Mouse (Mus musculus) layer of hippocampus, adult 9-10 months (tissue): ENCODE measurements at regions not wholly inside any gene's neighbourhood (a gene's known extent, or its start where the extent isn't known, plus 50 kb on each side); places are given as distances from the start of the nearest gene placed in this dataset.
A peak's percentile ranks its signal among the peaks of the same experiment; 100 is the strongest.
"Not testable (repeated sequence)": the region's sequence is repeated elsewhere in the genome, so short reads cannot be mapped to it uniquely, and the experiment has no call there.

ENCODE experiments used
- DNase-seq: peaks from one replicate; pipeline ENCODE4 v3.0.0; 2022; ENCODE audit warnings: low spot score

GRCm38 (mm10) chr15:19778651-19779050 lies 670.4 kb upstream of the Cdh12 start:
- DNase-seq: no peak

GRCm38 (mm10) chr15:19783883-19784282 lies 665.2 kb upstream of the Cdh12 start:
- no peak for DNase-seq

GRCm38 (mm10) chr15:19806994-19807393 lies 642.1 kb upstream of the Cdh12 start:
- DNase-seq: peak; percentile 5

- DNase-seq: no peak
These were observed 635.4 kb upstream of the Cdh12 start for GRCm38 (mm10) chr15:19813647-19814046.

- not testable (repeated sequence) for DNase-seq
These were observed 592.0 kb upstream of the Cdh12 start for GRCm38 (mm10) chr15:19856892-19857655.

GRCm38 (mm10) chr15:19857656-19858006 lies 591.4 kb upstream of the Cdh12 start:
- DNase-seq: no peak

GRCm38 (mm10) chr15:19858668-19859067 lies 590.4 kb upstream of the Cdh12 start:
- DNase-seq: no peak

GRCm38 (mm10) chr15:19863979-19864378 lies 585.1 kb upstream of the Cdh12 start:
- DNase-seq: no peak

GRCm38 (mm10) chr15:19866559-19866958 lies 582.5 kb upstream of the Cdh12 start:
- no peak for DNase-seq

GRCm38 (mm10) chr15:19869041-19869440 lies 580.0 kb upstream of the Cdh12 start:
- no peak for DNase-seq

- DNase-seq: no peak
These were observed 576.5 kb upstream of the Cdh12 start for GRCm38 (mm10) chr15:19872611-19873010.
